Mouse (Mus musculus) adrenal gland, postnatal 10 days (tissue): Measurements from ENCODE around the gene Baz1a. TPM values are rescaled to one million over a fixed set of nuclear protein-coding genes. Genes with fewer than 3 reads are reported as not detected.

Experiments used
- DNase-seq: peaks from one replicate; pipeline ENCODE4 v3.0.0; 2021; ENCODE audit warnings: mixed read lengths
- total RNA-seq, 2 experiments: library from RNA; stranded (reverse); gene quantifications; 2 replicates each; pipeline ENCODE4 v1.2.3; 2021

Gene Baz1a
- total RNA-seq, 2 experiments from 2014 or later, result 22.0 to 27.1 TPM

GRCm38 (mm10) chr12:54844415-54844814 lies 169.7 kb downstream of the Baz1a start:
- no peak for DNase-seq

Other genes with a start within 250 kb of the Baz1a start
- gene Snx6, start 218.6 kb downstream of the Baz1a start, total RNA-seq, result 10 to 100 TPM; 57.5 to 70.3 TPM
- 100 to 1,000 TPM; 142 to 201 TPM for gene Cfl2, start 151.5 kb downstream of the Baz1a start, total RNA-seq
- gene Gm20403, start 27.8 kb downstream of the Baz1a start, total RNA-seq, result not detected
- gene 2700097O09Rik, start 65.8 kb upstream of the Baz1a start, total RNA-seq, result 10 to 100 TPM in 1 of 2 experiments, 1 to 10 TPM in 1; 8.9 to 11.3 TPM
- gene Srp54a, start 65.9 kb upstream of the Baz1a start, total RNA-seq, result 100 to 1,000 TPM; 110 to 121 TPM
- gene Fam177a, start 110.1 kb upstream of the Baz1a start, total RNA-seq, result 10 to 100 TPM in 1 of 2 experiments, 1 to 10 TPM in 1; 5.1 to 12.8 TPM
- 10 to 100 TPM; 61.5 to 78.7 TPM for gene Srp54b, start 140.8 kb upstream of the Baz1a start, total RNA-seq
- gene 1700047I17Rik2, start 185.2 kb upstream of the Baz1a start, total RNA-seq, result 1 to 10 TPM in 1 of 2 experiments, not detected in 1; 7.9 TPM
- 10 to 100 TPM; 33.4 to 40.0 TPM for gene Srp54c, start 215.8 kb upstream of the Baz1a start, total RNA-seq